Mouse (Mus musculus): Measurements from ENCODE around the gene Ep400.
"Not testable (repeated sequence)": the region's sequence is repeated elsewhere in the genome, so short reads cannot be mapped to it uniquely, and the experiment has no call there.

Ep400 gene

DNA sequence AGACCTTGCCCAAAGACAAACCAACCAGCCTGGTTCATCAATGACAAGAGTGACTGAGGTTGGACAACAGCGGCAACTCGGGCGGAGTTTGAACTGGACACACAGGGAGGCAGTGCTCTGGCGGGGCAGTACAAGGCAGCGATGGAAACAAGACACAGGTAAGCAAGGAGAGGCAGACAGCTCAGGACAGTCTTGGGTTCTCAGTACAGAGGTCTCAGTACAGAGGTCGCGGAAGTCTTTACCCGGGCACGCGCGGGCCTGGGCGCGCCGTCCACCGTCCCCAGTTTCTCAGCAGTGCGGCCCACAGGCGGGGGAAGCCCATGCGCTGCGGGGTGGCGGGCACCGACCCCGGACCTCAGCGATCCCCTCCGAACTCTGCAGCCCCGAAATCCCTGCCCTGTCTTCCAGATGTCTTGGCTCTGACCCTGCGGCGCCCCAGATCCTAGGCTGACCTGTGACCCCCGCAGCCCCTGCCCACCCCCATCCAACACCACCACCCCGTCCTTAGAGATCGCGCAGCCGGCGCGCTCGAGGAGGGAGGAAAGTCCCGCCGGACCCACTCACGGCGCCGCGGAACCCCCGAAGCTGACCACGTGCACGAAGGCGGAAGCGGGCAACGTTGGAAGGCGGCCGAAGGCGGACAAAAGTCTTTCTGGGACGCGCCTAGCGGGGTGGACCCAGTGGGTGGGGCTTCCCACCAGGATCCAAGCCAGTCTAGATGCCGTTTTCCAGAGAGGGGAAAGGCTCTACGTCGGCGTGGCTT, 9.7 kb upstream of the Ep400 start, which contains the start of gene Pus1:
Pus1 (minus strand) TSS at position 662 of the 763 bp plus-strand sequence.
- peak; percentile 85 for DNase-seq (ENCODE audit: low read depth)

DNA sequence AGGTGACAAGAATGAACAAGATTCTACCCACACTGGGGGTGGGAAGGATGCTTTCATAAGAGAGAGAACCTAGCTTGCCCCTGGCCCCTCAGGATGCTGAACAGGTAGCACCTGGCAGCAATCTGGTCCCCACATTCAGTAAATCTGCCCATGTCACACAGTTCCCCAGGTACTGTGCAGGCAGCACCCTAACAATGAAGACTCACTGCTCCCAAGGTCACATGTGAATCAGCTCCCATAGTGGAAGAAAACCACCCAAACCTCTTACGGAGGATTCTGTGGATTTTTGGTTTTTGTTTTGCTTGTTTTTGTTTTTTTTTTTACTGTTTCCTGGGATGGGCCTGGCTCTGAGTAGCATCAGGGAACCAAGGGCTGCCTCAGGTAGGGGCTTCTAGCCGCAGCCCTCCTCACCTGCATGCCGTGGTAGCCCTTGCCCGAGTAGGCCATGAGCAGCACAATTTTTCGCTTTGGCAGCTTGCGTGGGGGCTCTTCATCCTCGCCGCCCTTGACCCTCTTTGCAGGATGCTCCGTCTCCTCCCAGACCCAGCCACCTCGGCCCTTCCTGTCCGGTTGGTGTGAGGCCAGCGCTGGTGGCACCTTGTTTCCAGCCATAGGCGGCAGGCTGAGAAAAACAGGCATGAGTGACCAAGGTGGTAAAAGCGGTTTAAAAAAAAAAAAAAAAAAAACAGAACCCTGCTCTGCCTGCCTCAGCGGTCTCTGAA, 8.9 kb upstream of the Ep400 start:
- no peak for DNase-seq (ENCODE audit: low read depth)

DNA sequence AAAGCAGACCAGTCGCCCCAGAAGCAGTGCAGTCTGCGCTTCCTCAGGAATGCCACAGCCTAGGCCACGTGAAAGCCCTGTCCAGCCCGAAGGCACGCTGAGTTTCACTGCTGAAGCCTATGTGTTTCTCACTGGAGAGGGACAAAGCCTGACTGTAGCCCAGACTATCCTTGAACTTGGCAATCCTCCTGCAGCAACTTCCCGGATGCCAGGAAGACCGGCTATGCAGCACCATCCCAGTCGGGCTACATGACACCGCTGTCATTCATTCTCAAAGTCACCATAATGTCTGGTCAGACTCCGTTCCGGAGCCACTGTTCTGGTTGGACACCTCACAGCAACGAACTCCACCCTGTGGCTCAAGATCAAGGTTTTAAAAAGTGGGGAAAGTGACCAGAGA, 7.7 kb upstream of the Ep400 start:
- DNase-seq (ENCODE audit: low read depth): no peak

DNA sequence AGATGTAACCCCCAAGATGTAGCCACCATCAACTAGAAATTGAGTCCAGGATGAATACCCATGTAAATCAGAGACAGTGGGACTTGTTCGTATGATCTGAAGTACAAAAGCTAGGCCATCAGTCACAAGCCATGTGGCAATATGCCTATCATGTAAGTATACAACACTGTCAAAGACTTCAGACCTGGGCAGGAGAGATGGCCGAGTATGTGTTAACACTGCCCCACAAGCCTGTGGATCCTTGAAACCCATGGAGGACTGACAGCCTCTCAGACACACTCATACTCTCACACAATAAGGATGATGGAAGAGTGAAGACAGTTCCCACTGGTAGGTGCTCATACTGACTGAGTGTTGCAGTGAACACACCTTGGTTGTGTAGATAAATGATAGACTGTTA, 5.6 kb upstream of the Ep400 start:
- no peak for DNase-seq (ENCODE audit: low read depth)

DNA sequence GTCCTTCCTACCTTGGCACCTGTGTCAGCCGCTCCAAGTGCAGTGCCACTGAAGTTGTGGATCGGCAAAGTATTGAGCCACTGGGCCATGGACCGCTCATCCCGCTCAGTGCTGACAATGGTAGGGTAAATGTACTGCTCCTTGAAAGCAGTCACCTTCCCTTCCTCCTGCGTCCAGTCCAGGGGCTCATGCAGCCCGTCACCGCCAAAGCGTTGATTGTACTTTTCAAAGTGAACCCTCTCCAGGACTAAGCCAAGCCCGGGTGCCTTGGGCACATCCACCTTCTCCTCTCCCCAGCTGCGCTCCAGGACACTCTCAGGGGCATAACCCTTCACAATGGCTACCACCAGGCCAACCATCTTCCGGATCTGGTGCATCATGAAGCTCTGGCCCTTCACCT, 4.0 kb upstream of the Ep400 start:
- DNase-seq (ENCODE audit: low read depth): no peak

DNA sequence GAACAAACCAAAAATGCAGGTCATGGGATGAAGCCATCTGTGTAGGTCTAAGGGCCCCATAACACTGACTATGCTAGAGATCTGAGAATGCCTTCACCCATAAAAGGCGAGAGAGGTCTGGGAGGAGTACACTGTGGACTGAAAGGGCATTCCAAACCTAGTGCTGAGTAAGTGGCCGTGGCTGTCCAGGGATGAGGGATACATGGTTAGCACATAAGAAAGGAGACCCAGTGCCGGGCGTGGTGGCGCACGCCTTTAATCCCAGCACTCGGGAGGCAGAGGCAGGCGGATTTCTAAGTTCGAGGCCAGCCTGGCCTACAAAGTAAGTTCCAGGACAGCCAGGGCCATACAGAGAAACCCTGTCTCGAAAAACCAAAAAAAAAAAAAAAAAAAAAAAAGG, 2.4 kb upstream of the Ep400 start:
- DNase-seq (ENCODE audit: low read depth): not testable (repeated sequence)

DNA sequence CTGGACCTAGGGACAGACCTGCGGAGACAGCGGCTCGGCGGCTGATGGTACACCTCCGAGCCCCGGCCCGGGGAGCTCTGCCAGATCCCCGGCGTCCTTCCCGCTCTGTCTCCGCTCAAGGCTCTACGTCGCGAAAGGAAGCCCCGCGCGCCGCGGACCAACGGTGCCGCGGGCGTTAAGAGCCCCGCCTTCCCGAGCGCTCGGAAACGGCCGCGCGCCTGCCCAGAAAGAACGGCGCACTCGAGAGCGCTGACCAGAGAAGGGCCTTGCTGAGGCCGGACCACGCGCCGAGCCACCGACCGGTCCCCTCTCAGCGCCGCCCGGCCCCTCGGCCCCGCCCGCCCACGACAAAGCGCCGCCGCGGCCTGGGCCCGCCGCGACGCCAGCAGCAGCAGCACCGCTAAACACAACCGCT, 479 bp downstream of the Ep400 start:
- DNase-seq (ENCODE audit: low read depth): peak; percentile 57

DNA sequence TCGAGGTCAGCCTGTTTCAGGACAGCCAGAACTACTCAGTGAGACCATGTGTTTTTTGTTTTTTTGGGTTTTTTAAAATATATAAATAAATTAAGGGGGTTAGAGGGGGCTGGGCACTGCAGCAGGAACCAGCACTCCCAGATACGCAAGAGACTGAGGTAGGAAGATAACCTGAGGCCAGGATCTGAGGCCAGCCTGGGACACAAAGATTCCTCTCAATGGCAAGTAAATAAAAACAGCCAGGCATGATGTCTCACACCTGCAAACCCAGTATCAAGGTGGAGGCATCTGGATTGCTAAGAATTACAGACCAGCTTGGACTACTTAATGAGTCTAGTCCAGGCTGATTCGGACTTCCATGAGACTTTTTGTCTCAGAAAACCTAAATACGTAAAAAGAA, 1.2 kb downstream of the Ep400 start:
- no peak for DNase-seq (ENCODE audit: low read depth)

DNA sequence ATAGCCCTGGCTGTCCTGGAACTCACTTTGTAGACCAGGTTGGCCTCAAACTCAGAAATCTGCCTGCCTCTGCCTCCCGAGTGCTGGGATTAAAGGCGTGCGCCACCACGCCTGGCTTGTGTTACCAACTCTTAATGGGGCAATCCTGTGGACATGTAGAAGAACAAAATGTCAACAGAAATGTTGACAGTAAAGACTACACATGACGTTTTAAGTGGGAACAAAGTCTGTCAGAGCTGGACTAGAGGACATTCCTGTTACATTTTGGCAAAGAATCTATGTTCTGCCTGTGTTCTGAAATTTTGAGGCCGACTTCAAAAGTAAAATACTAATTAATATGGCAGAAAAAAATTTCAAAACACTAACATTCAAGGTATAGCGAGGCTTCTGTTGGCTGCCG, 6.6 kb downstream of the Ep400 start:
- no peak for DNase-seq (ENCODE audit: low read depth)

DNA sequence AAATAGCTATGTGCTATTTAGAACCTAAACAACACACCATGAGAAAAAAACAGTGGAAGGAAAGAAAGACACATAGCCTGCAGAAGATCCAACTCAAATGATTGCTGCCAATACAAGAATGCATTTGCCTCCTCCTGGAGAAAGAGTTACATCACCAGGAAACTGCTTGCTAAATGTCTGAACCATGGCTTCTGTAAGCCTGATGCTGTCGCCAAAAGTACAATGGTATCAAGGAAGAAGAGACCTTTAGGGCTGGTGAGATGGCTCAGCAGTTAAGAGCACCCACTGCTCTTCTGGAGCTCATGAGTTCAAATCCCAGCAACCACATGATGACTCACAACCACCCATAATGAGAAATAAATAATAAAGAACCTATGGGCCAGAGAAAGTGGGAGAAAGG, 25.5 kb downstream of the Ep400 start:
- DNase-seq (ENCODE audit: low read depth): peak; percentile 62

DNA sequence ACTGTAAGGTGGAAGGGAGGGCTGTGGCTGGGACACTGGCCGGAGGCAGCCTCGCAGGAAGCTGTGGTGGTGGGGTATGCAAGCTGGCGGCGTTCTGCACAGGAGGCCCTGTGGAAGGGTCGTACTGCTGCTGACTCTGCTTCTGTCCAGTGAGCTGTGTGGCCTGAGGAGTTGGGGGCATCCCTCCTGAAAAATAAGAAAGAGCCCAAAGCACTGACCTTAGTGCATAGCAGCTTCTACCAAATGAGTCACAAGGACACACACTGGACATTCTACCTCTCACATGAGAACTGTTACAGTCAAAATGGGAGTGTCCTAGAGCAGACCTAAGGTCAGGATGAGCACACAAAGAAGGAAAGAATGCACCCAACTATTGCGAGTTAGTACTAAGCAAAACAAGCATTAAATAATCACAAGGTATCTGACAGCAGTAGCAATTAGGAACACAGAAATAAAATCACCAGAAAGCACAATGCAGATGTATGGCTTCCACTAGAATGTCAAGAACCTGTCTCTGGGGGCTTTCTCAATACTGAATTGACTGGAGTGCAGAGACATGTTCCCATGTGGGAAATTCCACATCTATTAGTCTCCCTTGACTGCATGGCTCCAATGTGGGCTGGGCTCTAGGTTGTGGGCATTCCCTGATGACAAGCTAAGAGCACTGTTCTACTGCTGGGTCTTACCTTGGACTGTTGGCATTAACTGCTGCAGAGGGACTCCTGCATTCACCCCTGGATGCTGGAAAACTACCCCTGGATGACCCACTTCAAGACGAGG, 30.8 kb downstream of the Ep400 start:
- peak; percentile 19 for DNase-seq (ENCODE audit: low read depth)

DNA sequence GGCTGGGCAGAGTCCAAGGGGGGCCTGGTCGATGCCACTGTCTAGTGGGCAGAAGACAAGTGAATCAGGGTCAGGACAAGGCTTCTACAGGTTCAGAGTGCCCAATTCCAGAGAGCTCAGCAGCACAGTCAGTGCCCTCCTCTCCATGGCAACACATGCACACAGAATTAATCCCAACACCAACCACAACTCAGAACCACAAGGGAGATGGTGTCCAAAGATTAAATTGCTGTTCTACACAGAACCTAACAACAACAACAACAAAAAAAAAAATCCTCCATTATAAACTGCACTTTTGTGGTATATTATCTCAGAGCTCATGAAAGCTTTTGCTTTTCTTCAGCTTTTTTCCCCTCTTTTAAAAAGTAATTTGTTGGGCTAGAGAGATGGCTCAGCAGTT, 34.9 kb downstream of the Ep400 start:
- DNase-seq (ENCODE audit: low read depth): no peak

DNA sequence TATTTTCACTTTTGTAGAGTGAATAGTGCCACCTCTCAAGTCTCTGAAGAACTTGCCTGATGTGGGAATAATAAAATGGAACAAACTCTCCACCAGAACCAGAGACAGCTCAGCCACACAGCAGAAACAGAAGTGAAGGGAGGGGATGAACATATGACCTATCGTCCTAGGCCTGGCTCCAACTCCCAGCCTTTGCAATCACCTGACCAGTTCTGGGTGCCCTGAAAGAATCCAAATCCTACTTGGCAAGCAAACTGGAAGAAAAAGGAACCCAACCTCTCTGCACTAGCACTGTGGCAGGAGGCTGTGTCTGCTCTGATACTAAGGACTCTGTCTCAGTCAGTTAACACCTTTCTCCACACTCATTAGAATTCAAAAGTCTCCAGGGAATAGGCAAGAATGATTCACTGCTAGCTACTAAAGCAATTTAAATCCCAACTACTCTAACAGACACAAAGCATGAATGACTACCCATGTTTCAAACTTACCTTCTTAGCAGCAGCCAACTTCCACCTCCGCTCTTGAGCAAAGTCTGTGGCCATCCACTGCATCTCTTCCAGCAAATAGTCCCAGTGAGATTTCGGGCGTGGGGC, 37.2 kb downstream of the Ep400 start:
- DNase-seq (ENCODE audit: low read depth): no peak

DNA sequence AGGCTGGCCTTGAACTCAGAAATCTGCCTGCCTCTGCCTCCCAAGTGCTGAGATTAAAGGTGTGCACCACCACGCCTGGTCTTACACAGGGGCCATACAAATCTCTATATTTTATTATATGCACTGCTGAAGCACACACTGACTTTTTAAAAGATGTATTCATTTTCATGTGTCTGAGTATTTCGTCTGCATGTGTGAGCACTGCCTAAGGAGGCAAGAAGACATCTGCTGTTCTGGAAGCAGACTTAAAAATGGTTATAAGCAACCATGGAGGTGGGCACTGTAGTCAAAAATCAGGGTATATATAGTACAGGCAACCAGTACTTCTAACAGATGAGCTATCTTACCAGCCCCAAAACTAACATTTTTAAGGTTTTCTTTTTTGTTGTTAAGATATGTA, 39.3 kb downstream of the Ep400 start:
- DNase-seq (ENCODE audit: low read depth): no peak

DNA sequence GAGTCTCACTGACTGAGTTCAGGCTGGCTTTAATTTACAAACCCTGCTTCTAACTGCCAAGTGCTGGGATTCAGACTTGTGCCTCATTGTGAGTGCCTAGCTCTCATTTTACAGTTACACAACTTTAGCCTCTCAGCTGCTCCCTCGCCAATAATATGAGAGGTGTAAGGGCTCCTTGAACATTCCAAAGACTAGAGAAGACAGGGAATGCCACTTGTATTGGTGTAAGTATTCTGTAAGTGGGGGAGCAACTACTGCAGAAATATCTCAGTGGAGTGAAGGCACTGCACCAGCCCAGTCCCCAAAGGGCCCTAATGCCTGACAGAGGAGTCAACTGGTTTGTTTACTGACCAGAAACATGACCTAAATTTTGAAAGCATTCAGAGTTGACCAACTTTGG, 42.7 kb downstream of the Ep400 start:
- DNase-seq (ENCODE audit: low read depth): no peak

DNA sequence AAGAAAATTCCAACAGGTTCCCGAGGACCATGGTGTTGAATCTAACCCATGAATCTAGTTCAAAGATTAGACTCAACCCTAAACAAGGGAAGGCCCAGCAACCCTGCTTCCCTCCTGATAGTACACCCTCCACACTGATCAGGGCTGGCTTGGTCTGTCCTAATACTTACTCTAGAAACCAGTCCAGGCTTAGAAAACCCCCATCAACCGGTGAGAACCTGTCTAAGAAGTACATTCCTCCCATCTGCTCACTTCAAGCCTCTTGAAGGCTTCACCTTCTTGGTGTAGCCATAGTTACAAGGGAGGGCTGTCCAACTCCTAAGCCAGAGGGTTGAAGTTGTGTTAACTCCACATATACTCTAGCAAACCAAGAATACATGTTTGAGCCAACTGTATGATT, 47.0 kb downstream of the Ep400 start:
- no peak for DNase-seq (ENCODE audit: low read depth)

DNA sequence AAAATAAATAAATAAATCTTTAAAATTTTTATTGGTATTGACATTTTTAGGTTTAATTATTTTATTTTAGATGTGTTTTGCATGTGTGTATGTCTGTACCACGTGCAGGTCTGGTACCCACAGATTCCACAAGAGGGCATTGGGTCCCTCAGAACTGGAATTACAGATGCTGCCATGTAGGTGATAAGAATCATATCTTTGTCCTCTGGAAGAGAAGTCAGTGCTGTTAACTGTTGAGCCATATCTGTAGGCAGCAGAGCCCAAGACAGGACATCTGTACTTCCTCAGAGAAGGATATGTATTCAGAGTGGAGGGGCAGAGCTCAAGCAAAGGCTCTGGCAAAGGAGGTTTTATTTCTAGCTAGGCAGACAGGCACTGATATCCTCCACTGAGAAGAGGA, 49.1 kb downstream of the Ep400 start:
- DNase-seq (ENCODE audit: low read depth): peak; percentile 54

DNA sequence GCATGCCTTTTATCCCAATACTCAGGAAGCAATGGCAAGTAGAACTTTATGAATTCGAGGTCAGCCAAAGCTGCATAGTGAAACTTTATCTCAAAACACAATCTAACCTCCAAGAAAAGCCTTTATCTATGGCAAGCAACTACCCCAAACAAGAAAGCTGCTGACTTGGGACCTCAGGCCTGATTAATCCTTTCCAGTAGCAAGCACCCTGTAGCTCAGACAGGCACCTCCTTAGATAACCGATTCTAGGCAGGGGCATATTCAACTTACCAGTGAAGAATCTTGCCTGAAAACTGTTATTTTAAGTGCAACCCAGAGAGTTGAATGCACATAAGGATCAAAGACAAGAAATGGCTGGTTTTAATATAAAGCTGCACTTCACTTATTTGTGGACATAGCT, 59.1 kb downstream of the Ep400 start:
- DNase-seq (ENCODE audit: low read depth): peak; percentile 33

DNA sequence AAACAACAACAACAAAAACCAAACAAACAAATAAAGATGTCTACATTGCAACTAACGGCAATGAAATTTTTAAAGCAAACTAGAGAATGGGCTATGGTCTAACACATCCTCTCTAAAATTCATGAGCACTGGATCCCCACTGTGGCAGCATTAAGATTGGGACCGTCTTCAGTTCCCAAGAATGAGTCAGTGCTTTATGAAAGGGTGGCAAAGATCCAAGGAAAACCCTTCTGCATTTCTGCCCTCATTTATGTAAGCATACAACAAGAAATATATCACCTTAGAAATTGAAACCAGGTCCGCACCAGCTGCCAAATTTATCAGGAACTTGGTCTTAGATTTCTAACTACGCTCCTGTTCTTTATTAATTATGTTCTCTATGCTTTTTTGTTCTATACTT, 61.3 kb downstream of the Ep400 start:
- no peak for DNase-seq (ENCODE audit: low read depth)

DNA sequence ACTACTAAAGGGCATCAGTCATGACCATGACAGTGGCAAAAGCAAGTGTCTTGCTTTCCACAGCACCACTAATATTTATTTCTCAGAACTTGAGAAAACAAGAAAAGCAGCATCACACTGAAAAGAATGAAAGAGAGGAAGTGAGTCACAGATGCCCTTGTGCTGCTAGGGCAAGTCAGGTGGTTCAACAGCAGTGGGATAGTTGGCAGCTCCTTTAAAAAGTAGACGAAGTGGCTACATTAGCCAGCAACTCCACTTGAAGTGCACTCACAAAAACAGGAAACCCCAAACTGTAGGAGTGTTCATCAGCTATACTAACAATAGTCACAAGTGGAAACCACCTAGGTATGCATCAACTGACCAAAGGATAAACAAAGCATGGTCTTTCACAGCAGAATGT, 66.5 kb downstream of the Ep400 start:
- peak; percentile 86 for DNase-seq (ENCODE audit: low read depth)

DNA sequence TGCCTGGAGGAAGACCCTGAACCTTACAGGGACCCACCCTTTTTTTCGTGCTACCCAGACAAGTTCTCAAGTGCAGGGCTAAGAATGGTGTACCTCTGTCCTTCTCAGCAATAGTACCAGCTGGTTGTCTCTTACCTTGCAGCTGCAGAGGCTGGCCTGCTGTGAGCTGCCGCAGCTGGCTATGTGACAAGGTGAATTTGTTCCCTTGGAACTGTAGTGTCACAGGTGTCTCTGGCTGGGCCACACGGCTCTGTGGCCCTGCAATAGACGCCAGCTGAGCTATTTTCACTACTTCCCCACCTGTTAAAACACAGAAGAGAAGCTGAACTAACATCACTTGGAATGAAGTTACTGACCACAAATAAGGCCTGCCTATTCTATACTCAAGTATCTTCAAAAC, 71.9 kb downstream of the Ep400 start:
- DNase-seq (ENCODE audit: low read depth): no peak

DNA sequence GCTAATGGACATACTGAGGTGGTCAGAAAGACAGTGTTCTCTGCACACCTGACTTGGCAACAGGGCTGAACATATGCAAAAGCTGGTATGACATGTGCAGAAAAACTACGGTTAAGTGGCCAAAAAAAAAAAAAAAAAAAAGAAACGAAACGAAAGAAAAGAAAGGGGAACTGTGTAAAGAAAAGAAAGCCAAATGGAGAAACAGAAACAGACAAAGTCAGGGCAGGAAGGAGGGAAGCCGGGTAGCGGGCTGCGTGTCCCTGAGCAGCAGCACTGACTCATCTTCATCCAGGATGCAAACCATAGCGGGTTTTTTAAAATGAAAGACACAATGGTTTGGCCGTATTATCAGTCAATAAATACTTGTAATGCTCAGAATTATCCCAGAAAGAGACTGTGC, 88.5 kb downstream of the Ep400 start:
- no peak for DNase-seq (ENCODE audit: low read depth)

All from 416B (cell line).